Mouse (Mus musculus): ENCODE measurements around the gene 2310009B15Rik.
"Not testable (repeated sequence)": the region's sequence is repeated elsewhere in the genome, so short reads cannot be mapped to it uniquely, and the experiment has no call there.

The 2310009B15Rik gene

GRCm38 (mm10) chr1:138856101-138856950 is at the start of gene 2310009B15Rik:
2310009B15Rik (minus strand) TSS chr1:138856852.
- in situ Hi-C loops (cut with MboI; ENCODE audit: low sequenced_read_pairs): not testable (repeated sequence)

GRCm38 (mm10) chr1:138906256-138906655 is 49.6 kb upstream of the 2310009B15Rik start:
- in situ Hi-C loops (cut with MboI; ENCODE audit: low sequenced_read_pairs): no loop called here

- in situ Hi-C loops (cut with MboI; ENCODE audit: low sequenced_read_pairs): no loop called here
These were observed 48.6 kb upstream of the 2310009B15Rik start for GRCm38 (mm10) chr1:138905092-138905765.

DNA sequence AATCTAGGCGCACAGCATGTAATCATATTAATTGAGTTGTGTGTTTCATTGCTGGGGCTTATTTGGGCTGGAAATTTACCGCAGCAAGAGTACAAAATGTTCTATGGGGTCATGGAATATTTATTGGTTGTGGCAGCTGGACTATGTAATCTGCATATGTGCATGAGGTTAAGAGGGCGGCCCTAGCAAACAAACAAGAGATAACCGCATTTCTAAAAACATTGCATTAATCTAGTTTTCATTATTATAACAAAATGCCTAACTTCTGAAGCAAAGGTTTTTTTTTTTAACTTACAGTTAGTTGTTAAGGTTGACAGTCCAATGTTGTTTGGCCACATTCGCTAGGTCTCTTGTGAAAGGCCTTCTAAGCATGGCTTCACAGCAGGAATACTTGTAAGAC is 47.2 kb upstream of the 2310009B15Rik start:
- in situ Hi-C loops (cut with MboI; ENCODE audit: low sequenced_read_pairs): no loop called here

GRCm38 (mm10) chr1:138901431-138902117 is 44.9 kb upstream of the 2310009B15Rik start:
- in situ Hi-C loops (cut with MboI; ENCODE audit: low sequenced_read_pairs): no loop called here

- in situ Hi-C loops (cut with MboI; ENCODE audit: low sequenced_read_pairs): no loop called here
These were observed 39.4 kb upstream of the 2310009B15Rik start for GRCm38 (mm10) chr1:138896088-138896487.

- in situ Hi-C loops (cut with MboI; ENCODE audit: low sequenced_read_pairs): no loop called here
These were observed 21.0 kb upstream of the 2310009B15Rik start for GRCm38 (mm10) chr1:138877470-138878254.

DNA sequence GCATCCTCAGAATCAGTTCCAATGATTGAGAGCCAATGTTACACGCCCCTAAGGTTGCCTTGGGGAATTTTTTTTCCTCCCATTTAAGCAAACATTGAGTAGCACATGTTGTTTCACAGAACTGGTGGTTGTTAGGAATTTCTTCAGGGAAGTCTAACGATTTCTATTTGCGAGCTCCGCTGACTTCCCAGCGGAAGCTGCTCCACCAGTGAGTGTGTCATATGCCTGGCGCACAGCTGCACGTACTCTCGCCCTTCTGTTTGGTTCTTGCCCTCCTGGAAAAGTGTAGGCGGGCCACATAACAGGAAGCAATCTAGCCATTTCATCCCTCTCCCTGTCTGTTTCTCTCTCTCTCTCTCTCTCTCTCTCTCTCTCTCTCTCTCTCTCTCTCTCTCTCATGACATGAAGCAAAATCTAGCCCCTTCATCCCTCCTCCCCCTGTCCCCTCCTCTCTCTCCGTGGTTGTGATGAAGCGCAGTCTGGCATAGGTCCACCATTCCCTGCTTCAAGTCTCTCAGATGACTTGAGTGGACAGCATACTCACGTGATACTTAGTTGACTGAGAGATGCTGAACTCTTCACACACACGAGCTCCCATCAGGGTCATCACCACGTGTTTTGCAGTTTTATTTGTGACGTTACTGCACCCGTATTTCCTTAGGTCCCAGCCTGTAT is 19.9 kb upstream of the 2310009B15Rik start:
- in situ Hi-C loops (cut with MboI; ENCODE audit: low sequenced_read_pairs): no loop called here

- in situ Hi-C loops (cut with MboI; ENCODE audit: low sequenced_read_pairs): no loop called here
These were observed 5.8 kb downstream of the 2310009B15Rik start for GRCm38 (mm10) chr1:138850823-138851222.

DNA sequence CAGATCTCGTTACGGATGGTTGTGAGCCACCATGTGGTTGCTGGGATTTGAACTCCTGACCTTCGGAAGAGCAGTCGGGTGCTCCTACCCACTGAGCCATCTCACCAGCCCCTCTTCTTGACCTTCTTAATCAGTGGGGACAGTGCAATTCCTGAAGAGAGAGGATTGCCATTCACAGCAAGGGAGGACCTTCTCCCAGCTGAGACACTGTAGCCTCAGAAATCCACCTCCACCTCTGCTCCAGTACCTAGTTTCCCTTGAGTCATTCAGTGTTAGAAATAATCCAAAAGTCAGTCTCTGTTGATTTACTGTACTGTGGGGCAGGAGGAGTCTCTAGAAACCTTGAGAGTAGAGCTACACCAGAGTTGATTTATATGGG is 6.5 kb downstream of the 2310009B15Rik start:
- in situ Hi-C loops (cut with MboI; ENCODE audit: low sequenced_read_pairs): no loop called here

DNA sequence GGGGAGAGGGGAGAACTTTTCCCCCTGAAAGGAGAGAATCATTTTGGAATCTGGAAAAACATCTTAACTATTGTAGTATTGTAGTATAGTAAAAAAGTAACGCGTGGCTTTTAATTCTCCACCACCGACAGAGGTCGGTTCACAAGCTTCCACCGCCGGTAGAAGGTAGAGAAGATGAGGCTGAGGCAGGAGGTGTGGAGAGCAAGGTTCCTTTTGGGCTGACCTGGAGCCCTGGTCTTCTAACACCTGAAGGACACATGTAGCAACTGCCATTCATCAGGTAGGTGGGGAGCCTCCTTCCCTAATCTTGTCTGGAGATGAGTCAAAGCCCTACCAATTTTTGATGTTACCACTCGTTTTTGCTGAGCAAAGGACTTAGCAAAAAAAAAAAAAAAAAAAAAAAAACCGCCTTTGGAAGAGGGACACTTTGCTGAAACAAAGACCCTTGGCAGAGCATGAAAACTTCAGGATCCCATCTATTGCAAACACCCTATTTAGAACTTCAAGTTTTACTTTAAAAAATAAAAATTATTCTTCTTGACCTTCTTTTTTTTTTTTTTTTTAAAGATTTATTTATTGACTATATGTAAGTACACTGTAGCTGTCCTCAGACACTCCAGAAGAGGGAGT is 7.0 kb downstream of the 2310009B15Rik start:
- in situ Hi-C loops (cut with MboI; ENCODE audit: low sequenced_read_pairs): no loop called here

DNA sequence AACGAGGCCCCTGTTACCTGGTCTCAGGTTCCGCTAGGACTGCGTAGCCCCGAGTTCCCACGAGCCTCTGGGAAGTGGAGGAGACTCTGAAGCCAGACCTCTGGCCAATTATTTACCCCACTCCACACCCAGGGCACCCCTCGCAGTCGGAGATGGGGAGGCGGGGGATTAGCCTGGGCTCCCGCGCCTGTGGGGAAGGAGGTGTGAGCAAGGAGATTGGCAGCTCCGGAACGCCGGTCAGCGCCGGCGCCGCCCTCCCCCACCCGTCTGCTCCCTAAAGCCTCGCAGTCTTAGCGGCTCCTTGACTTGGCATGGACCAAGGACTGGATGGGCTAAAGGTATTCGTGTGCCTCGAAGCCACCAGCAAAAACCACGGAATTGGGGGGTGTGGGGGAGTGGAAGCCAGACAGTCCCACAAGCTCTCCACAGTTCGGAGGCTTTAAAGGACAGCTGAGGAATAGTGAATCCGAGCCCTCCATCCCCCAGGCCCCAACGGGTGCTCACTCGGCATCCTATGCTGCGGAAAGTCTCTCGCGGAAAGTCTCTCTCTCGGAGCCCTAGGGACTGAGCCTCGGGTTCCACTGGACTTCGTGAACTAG is 8.0 kb downstream of the 2310009B15Rik start, which contains the start of gene Lhx9:
Gene Lhx9 (minus strand): TSS at position 67 of the 599 bp plus-strand sequence.
- in situ Hi-C loops (cut with MboI; ENCODE audit: low sequenced_read_pairs): no loop called here

DNA sequence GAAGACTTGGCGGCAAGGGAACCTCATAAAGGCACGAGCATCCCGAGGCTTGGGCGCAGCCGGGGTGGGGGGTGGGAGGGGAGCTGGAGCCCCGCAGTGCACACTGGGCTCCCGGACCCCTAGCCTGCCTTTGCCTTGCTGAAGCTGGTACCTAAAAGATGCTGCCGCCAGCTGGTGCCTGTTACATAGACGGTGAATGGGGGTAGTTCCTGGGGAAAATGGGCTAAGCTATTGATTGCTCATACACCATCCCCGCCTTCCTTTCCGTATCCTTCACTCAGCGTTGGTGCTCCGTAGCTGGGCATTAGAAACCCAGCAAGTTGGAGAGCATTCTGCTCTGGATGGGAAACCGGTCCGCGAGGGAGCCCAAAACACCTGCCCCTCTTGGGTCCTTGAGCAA is 8.6 kb downstream of the 2310009B15Rik start:
- in situ Hi-C loops (cut with MboI; ENCODE audit: low sequenced_read_pairs): no loop called here

DNA sequence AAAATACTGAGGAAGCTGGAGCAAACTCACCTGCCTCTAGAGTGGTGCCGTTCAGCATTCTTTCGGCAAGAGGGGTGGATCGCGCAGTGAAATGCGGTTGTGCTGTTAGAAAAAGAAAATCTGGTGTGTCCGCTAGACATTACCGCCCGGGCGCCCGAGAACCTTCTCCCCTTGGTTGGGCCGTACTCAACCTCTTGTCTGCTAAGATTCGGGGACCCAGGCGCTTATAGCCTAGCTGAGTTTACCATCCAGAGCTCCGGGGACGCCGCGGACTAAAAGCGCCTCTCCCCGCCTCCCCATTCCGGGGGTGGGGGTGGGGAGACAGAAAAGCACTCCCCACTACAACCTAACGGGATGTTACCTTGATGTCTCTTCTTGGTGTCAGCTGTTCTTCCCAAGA is 9.5 kb downstream of the 2310009B15Rik start:
- in situ Hi-C loops (cut with MboI; ENCODE audit: low sequenced_read_pairs): no loop called here

DNA sequence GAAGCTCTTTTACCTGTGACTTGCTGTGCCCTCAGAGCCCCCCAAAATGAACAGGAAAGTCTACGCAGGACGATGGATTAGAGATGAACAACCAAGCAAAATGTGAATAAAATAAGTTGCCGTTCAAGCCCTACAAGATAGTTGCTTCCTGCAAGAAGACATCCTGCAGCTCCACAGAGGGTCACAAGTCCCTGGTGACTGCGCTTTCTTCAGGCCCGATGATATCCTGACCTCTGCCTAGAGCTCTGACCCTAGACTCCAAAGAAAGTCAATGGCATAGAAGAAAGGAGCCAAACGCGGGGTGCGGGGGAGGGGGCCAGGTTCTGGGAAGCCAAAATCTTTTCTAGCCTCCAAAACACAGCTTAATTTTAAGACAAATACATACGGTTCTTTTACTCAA is 10.1 kb downstream of the 2310009B15Rik start:
- in situ Hi-C loops (cut with MboI; ENCODE audit: low sequenced_read_pairs): no loop called here

DNA sequence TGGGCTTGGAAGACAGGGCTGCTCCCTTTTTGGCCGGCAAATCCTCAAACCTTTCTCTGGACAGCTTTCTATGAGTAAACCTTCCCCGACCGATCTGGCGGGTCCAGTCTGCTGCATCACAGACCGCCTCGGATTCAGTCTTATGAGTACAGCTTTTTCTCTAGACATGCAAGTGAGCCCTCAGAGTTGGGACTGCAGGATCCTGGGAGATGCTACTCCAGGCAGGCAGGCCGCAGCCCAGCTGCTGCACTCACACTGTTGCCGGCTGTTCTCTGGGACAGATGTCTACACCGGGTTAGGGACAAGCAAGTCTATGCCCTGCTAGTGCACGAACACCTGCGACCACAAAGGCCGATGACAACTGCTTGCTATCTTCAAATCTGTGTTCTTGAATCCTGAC is 10.5 kb downstream of the 2310009B15Rik start:
- in situ Hi-C loops (cut with MboI; ENCODE audit: low sequenced_read_pairs): no loop called here

DNA sequence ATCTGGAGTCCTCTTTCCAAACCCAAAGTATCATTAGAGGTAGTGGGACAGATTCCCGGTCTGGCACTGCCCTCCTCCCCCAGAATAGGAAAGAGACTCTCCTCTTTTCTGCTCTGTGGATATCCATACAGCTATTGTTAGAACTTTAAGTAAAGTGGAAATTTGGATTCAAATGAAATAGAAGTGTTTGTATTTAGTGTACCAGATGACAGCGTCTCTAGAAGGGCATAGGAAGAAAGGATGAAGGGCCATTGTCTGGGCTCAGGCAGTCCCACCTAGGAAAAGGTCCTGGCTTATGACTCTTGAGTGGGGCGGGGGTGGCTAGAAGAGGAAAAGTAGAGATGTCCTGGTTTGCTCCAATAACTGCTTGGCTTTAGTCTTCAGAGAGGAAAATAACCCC is 11.2 kb downstream of the 2310009B15Rik start:
- in situ Hi-C loops (cut with MboI; ENCODE audit: low sequenced_read_pairs): no loop called here

GRCm38 (mm10) chr1:138844166-138844565 is 12.5 kb downstream of the 2310009B15Rik start:
- in situ Hi-C loops (cut with MboI; ENCODE audit: low sequenced_read_pairs): no loop called here

- in situ Hi-C loops (cut with MboI; ENCODE audit: low sequenced_read_pairs): no loop called here
These were observed 13.1 kb downstream of the 2310009B15Rik start for GRCm38 (mm10) chr1:138843361-138844091.
